Mouse (Mus musculus): Measurements from ENCODE around the gene Bloc1s4.

Gene Bloc1s4

DNA sequence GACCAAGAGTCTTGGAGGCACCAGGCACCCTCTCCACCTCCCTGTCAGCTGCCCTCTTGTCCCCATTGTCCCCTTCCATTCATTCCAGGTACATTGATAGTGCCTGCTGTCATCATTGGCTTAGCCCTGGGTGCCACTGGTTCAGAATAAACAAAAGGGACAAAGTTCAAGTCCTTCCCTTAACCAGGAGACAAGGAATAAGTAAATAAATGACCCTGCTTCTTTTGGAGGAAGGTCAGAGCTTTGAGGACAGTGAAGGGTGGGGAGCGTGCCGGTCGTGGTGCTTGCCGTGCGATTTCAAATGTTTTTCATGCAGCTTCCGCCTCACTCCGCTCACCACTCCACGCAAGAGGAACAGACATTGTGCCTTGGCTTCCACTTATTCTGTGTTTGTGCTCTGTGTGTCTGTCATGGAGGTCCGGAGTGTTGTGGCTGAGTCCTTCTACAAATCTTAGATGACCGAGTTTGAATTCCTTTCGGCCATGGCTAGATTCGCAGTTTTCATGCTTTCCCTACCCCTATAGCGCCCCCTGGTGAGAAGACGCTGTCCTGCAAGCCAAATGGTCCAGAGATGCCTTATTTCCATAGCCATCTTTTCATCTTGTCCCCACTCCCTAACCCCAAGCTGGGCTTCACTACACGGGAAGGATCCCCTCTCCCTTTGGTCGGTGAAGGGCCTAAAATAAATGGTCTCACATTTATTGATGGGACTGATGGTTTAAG lies 6.2 kb downstream of the Bloc1s4 start:
- peak; percentile 81 for DNase-seq (ENCODE audit: low spot score)

DNA sequence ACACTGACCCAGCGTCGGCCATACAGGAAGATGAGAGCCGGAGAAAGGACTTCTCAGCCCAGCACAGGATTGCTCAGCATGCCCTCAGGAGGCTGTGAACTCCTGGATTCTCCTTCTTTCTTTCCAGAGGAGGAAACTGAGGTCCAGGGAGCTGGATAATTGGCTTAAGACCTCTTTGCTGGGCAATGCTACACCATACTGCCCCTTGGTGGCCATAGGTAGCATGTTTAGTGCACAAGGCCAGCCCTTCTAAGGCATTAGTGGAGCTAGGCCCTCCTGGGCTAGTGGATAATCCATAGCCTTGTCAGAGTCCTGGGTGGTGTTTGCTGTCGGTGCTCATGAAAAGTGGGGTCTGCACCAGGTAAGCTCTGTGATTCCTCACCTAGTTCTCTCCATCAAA lies 8.6 kb downstream of the Bloc1s4 start:
- peak; percentile 68 for DNase-seq (ENCODE audit: low spot score)

DNA sequence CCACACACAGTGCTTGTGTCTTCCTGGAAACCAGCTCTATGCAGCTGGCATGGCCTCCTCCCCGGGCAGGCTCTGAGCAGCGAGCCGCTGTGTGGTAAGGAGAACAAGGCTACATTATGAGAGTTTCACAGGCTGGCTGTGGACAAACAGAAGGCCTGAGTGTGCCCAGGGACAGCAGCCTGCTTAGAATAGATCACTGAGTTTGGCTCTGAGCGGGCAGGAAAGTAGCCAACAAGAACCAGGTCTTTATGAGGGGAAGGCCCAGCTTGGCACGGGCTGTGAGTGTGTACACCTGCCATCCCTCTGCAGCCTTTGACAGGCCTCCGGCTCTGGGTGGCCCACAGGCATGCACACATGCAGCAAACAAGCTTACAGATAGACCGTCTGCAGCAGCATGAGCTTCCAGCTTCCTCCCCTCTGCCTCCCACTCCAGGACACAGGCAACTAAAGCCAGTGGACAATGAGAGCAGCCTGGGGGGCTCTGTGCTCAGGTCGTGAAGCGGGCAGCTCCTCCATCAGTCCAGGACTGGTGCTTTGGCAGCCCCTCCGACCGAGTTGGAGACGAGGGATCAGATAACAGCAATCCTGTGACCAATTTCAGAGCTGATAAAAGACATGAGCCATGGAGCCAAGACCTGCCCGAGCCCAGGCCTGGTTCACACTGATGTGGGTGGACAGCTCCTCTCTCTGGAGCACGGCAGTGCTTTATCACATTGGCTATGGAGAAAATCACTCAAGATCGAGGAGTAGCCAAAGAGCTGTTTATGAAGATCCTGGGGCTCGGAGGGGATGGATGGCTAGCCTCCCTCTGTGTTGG lies 9.4 kb downstream of the Bloc1s4 start:
- no peak for DNase-seq (ENCODE audit: low spot score)

DNA sequence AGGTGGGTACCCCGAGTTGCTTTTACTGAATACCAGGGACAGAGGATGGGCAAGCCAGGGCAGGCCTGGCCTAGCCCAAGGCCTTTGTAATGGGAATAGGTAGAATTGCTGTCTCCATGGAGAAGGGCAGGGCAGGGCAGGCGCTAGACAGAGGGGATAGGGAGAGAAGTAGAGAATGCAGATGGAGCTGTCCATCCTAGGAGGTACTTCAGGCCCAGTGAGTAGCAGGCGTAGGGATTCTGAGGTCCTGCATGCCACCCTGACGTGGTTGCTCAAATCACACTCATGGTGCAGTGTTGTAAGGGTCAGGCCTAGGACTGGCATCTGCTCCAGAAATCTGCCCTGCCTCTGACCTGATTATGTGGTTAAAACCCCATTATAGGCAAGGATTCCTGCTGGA lies 10.7 kb downstream of the Bloc1s4 start:
- no peak for DNase-seq (ENCODE audit: low spot score)

DNA sequence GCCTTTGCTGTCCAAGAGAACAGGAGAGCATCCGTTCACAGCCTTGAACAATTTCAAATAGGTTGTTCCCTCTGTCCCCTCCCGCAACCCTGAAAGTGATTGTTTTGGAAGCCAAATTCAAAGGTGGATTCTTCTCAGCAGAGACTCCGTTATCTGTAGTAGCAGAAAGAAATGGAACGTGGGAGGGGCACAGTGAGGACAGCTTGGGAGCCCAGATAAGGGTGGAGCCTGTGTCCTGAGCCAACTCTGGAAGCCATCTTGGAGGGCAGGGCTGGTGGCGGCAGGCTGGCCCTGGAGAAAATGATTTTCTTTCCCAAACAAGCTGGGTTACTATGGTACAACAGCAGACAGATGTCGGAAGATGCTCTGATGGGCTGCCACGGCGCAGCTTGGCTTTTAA lies 12.4 kb downstream of the Bloc1s4 start:
- DNase-seq (ENCODE audit: low spot score): no peak

DNA sequence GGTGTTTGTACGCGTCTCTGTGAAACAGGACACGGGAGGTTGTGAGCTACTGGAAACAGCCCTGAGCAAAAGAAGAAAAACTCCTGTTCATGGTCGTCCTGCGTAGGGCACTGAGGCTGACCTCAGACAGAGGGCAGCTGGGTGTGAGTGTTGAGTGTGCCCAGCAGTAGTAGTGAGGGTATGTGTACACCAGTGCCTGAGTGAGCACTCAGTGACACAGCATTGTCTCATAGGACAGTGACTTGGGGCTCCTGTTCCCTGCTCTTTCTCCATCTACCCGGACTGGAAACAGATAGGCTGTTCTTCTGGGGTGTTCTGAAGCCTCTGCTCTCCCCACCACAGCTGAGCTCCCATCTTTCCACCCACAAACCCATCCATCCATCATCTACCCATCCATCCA lies 13.3 kb downstream of the Bloc1s4 start:
- DNase-seq (ENCODE audit: low spot score): no peak

DNA sequence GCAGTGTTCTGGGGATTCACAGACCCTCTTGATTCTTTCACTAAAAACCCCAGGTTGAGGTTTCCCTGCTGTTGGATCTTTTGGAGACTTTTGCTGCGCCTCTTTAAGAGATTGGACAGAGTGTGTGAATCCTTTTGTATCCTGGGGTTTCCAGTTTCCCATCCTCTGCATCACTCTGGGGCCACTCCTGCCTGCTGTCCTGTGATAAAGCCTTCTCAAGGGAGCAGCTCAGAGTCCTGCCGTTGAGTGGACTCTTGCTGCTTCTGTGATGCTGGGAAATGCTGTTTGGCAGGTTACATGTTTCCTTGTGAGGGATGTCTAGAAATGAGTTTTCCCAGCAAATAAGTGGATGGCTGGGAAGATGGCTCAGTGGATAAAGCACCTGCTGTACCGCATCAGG lies 15.0 kb downstream of the Bloc1s4 start:
- no peak for DNase-seq (ENCODE audit: low spot score)

DNA sequence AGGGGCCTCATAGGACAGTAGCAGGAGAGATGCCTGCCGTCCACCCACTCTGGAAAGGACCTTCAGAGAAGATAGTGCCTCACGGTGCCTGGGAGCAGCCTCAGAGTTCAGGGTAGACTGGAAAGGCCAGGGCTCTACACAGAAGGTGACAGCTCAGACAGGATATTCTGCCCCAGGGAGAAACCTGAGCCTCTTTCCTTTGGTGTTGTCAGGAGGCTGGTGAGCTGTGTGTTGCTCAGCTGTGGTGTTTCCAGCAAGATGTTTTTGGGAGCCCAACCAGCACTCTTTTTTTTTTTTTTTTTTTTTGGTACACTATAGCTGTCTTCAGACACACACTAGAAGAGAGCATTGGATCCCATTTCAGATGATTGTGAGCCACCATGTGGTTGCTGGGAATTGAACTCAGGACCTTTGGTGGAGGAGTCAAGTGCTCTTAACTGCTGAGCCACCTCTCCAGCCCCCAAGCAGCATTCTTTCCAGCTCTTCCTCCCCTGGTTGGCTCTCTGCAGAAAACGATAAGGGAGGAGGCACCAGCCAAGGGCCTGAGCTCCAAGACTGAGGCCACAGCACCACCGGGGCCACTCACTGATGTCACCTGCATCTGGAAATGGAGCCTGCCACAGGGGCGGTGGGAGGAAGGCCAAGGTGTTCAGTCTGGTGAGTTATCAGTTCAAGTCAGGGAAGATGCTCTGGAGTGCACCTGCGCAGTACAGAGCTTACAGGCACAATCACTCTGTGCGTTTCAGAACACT lies 16.4 kb downstream of the Bloc1s4 start:
- DNase-seq (ENCODE audit: low spot score): no peak

DNA sequence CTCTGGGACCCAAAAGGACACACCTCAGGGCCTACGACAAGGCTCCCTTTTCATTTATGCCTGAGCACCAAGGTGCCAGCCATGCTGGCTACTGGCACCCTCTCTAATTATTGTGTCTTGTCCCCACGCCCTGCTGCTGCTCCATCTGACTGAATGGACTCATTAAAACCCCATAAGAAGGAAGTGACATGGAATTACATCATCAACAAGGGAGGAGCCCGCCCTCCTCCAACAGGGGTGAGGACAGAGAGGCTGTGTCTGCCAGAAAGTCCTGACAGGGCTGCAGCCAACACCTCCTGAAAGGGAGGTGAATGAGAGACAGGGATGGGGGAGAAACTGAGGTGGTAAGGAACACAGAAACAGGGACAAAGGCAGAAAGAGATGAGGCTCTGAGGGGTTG lies 17.8 kb downstream of the Bloc1s4 start:
- DNase-seq (ENCODE audit: low spot score): no peak

DNA sequence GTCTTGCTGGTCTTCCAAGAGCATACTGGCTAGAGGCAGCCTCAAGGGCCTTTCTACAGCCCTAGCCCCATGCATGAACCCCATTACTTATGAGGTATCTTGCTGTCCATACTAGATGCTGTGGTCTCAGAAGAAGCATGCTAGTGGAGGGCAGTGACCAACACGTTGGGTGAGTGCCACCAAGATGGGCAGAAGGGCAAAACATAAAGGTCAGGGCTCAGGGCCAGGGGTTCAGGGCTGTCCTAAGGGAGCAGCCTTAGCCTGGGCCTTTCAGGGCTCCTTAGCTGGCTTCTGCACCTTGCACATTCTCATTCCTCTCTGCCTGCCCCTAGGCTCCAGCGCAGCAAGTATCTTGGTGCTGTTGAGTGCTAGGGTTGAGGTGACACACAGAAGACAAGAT lies 18.5 kb downstream of the Bloc1s4 start:
- DNase-seq (ENCODE audit: low spot score): no peak

DNA sequence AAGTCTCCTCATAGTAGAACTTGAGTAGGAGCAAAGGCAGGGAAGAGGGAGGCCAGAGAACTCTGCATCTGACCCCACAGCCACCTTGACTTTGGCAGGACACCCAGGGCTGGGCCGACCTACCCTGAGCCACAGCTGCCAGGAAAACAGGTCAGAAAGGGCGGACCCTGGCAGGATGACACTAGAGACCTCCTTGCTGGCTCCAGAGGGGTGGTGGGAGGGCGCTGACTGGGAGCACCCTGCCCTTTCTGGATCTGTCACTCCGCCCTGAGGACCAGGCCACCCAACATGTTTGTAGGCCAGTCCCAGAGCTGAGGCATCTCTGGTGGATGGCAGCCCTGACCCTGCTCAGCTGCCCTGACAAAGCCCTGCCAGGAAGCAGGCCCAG lies 19.4 kb downstream of the Bloc1s4 start:
- DNase-seq (ENCODE audit: low spot score): no peak

DNA sequence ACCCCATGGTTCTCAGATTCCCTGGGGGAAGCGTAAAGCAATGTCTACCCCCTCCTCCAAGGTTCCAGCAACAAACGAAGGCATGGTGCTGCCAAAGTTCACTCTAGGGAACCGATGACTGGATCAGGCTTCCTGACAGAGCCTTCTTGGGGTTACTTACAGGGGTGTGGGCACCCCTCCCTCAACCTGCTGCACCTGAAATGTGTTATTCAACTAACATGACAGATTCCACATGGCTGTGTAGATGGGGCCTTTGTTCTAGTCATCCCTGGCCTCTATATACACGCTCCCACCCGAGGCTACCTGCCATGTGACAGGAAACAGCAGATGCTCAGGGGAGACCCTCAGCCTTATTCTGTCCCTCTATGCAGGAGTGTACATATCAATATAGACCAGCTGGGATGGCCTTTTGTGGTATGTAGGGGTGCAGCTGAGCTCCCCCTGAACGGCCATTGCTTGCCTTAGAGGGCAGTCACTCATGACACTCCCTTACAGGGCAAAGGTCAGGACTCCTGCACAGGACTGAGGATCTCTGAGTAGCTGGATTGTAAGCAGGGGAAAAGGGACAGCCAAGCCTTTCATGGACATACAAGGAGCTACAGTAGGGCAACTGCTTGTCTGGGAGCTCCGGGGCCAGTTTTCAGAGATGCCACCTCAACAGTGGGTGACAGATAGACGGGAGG lies 19.9 kb downstream of the Bloc1s4 start:
- DNase-seq (ENCODE audit: low spot score): no peak

DNA sequence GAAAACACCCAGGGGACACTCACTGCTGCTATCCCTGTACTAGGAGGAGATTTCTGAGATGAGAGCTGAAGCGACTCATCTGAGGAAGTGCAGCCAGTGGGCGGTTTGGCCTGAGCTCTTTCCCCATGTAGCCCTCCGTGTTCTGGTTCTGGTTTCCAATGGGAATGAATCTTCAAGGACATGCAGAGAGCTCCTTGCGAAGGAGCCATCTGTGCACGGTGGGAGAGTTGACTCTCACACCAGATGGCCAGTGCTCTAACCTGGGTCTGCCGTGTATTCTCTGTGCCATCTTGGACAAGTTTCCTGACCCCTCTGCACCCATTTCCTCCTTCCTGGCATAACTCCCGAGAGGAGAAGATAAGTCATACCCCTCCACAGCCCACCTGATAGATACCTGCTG lies 20.7 kb downstream of the Bloc1s4 start:
- DNase-seq (ENCODE audit: low spot score): no peak

DNA sequence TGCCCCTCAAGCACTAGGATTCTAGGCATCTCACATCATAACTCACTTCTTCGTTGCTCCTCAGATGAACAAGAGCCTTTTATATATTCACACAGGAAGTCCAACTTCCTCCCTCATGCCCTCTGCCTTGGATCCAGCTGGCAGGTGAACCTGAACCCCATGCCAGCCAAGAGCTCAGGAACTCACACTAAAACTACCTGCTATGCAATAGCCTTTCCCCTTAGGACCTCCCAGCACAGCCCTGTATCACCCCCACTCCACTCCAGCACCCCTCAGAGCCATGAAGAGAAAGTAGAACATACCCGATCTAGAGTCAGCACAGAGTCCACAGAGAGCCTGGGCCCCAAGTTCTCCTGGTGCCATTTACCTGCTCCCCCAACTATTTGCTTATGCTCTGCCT lies 21.3 kb downstream of the Bloc1s4 start:
- no peak for DNase-seq (ENCODE audit: low spot score)

DNA sequence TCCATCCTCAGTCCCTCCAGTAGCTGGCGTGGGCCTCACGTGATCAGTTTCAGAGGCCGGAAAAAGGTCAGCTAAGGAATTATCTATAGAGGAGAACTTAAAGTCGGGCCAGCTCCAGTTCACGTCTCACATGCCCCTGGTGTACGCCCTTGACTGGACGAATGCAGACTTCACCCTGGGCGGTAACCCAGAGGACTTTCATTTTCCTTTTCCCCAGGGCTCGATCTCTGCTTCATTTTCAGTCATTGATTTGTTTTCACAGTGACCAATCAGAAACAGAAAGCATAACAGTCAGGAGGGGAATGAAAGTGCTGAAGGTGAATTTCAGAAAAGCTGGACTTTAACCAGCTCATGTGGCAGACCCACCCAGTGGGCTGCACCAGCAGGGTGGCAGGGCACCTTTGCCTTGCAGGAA lies 22.1 kb downstream of the Bloc1s4 start:
- no peak for DNase-seq (ENCODE audit: low spot score)

DNA sequence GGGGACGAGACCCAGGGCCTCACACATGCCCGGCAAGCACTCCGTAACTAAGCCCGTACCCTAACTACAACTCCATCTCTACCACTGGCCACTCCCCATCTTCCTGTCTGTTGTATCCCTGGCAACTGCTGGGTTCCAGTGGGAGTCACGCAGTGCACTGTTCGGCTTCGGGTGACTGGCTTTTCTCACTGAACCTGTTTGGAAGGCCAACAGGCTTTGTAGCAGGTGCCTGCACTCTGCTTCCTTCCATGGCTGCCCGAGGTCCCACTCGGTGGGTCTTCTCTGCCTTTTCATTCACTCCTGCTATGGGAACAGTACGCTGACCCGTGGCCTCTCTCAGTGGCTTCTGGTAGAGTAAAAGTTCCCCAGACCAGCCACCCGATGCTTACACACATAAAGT lies 22.6 kb downstream of the Bloc1s4 start:
- no peak for DNase-seq (ENCODE audit: low spot score)

DNA sequence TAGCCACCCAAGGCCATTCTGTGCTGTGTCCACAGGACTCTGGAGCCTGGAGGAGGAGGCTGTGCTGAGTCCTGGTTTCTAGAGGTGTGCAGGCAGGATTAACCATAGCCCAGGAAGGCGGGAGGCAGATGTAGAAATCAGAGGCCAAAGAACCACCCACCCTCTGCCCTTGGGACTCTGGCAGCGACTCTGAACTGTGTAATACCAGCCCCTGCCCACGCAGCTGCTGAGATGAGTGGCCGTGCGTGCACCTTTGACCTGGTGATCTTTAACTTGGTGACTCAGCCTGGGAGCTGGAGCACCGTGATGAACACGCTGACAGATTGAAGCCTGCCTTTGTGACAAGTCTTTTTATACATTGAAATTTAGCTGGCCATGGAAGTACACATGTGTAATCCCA lies 24.2 kb downstream of the Bloc1s4 start:
- DNase-seq (ENCODE audit: low spot score): no peak

DNA sequence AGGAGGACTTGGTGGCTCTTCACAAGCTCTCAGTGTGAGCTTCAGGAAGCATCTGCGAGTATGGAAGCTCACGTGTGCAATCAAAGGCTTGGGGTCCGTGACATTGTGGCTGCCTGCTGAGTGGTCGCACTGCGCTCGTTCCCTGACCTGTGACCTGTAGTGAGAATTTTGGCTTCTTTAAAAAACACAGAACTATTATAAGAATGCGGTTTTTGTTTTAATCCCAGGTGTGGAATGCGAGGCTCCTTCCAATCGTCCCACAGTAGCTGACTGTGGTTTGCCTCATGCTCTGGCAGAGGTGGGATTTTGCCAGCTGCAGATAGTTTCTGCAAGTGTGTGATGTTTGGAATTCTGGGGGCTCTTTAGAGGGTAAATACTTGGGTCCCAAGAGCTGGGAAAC lies 25.1 kb downstream of the Bloc1s4 start:
- DNase-seq (ENCODE audit: low spot score): no peak

DNA sequence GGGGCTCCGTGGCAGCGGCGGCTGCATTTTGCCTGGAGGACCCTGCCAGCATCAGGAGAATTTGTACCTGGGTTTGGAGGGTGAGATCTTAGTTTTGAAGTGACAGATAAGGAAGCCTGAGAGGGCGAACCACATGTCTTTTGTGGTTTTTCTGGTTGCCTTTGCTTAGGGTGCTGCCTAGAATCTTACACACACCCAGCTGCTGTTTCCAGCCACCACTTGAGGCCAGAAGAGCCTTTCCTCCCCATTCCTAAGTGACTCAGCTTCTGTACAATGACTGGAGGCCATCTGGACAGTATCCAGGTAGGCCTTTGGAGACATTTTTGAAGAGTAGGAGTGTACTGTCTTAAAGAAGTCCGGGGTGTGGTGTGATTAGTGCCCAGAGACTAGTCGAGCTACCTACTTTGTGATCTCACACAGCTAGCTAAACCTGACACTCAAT lies 26.0 kb downstream of the Bloc1s4 start:
- DNase-seq (ENCODE audit: low spot score): no peak

DNA sequence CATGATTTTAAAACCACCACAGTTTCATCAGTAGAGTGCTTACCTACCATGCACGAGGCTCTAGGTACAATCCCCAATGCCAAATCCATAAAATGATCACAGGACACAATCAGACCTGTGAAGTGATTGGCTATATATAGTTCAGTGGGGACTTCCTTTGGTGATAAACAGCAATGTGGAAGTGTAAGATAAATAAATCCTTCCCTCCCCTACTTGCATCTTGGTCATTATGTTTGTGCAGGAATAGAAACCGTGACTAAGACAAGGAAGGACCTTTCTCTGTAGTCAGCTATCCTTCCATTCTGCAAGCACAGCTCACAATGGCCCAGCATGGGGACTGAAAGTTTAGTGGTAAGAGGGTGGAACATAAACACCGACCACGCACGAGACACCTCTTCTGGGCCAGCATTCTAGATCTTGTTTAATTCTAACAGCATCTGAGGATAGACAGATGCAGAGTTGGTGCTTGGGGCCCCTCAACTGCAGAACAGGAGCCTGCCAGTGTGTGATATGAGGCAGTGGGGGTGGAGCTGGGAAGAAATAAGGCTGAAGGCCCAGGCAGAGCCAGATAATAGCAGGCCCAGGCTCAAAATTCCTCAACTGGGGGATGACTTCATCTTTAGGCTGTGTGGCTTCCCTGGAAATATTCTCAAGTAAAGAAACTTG lies 27.6 kb downstream of the Bloc1s4 start:
- no peak for DNase-seq (ENCODE audit: low spot score)

DNA sequence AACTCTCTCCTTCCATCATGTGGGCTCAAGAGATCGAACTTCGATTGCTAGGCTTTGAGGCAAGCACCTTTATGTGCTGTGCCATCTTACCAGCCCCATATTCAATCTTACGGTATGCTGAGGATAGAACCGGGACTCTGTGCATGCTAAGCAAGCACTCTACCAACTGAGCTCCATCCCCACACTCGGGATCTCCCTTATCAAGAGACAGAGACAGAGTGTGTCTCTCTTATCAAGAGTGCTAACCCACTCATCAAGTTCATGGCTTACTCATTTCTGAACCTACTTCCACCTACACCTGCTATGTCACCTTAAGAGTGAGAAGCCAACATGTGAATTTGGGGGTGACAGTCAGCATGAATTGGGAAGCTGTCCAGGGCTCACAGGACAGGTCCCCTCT lies 28.2 kb downstream of the Bloc1s4 start:
- no peak for DNase-seq (ENCODE audit: low spot score)

DNA sequence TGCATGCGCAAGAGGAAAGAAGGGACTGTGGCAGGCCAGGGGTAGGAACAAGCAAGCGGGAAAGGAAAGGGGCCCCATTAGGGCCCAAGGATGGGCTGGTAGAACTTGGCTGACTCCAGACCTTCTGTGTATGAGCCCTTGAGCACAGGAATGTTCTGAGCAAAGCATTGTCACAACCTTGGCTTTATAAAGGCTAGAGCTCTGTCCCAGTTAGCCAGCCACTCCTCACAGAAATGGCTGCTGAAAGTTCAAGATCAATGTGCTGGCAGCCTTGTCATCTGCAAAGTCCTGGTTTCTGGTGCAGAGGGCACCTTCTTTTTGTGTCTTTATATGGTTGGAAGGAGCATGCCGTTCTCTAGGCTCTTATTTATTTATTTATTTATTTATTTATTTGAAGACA lies 28.8 kb downstream of the Bloc1s4 start:
- DNase-seq (ENCODE audit: low spot score): no peak
